Mouse (Mus musculus): ENCODE measurements around the gene Susd6. TPM values are rescaled to one million over a fixed set of nuclear protein-coding genes. Genes with fewer than 3 reads are reported as not detected.

Gene Susd6
- polyA plus RNA-seq, 1 experiment from 2014 or later, result 19.7 TPM

DNA sequence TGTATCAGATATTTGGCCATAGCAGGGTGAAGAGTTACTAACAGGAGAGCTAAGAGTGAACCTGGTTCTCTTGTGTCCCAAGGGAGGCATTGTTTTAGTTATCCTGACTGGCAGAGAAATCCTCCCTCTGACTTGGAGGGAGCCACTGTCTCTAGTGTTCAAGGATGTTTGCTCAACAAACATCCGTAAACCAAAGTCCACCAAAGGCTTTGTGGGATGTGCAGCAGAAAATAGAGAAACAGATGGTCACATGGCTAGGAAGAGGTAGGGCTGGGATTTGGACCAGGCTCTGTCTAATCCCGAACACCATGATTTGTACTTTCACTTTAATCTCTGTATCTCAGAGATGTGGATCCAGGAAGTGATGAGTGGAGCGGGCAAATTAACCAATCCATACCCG, 26.2 kb upstream of the Susd6 start:
- Histone ChIP-seq H3K4me3 (no peak overlapping the region), H3K4me1 (peaks cover 17% of the 10 kb centered on the region), H3K27me3 (peaks cover 34% of the 10 kb centered on the region), H3K4me2 (no peak overlapping the region), H3K27ac (no peak overlapping the region), H3K36me3 (no peaks in the 10 kb centered on the region), H3K9ac (no peak overlapping the region), H3K9me3 (no peaks in the 10 kb centered on the region)
- 76% methylated on average over 4 of the region's 4 CpGs for WGBS
- no peak for ATAC-seq (ENCODE audit: insufficient number of reproducible peaks, low FRiP score, low TSS enrichment, low read depth)

DNA sequence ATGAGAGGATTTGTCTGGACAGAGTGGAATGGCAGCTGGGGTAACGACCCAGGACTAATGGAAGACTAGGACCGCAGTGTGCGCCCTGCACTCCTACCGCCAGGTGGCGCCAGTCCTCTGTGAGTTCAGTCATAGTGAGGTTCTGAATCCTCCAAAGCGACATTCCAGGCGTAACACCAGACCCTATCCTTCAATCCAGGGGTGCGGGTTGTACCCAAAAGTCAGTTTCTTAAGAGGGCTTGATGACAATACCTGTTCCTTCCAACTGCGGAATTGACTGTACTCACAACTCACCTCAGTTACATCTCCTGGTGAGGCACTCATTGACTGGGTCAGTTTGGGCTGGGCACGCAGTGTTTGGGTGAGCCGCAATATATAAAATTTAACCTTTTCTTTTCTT, 20.6 kb upstream of the Susd6 start:
- 18% methylated on average over 11 of the region's 11 CpGs for WGBS
- Histone ChIP-seq H3K4me1 (no peaks in the 10 kb centered on the region), H3K4me3 (no peak overlapping the region), H3K27ac (no peak overlapping the region), H3K9ac (no peak overlapping the region), H3K9me3 (no peaks in the 10 kb centered on the region), H3K36me3 (no peaks in the 10 kb centered on the region), H3K27me3 (no peaks in the 10 kb centered on the region), H3K4me2 (no peak overlapping the region)
- ATAC-seq (ENCODE audit: insufficient number of reproducible peaks, low FRiP score, low TSS enrichment, low read depth), result 0 out of 2 replicates have a peak, but pooled peaks have one; percentile 77

DNA sequence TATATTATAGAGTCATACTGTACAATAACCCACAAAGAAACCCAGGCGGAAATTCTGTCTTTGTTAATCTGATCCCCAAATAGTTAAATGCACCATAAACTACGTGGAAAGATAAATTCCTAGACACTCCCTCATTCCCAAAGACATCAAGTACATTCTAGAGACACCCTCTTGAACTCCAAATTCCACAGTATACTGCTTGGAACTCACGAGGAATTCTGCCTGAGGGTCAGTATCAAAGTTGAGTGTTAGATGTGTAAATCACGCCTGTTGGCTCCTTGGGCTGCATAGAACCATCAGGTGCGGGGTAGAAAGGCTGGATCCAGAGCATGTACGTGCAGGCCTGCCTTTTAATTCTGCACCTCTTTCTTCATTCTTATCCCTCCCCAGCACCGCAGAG, 15.5 kb upstream of the Susd6 start:
- no peak overlapping the region for H3K4me2 ChIP-seq
- no peak for ATAC-seq (ENCODE audit: insufficient number of reproducible peaks, low FRiP score, low TSS enrichment, low read depth)
- no peaks in the 10 kb centered on the region for H3K36me3 ChIP-seq
- no peaks in the 10 kb centered on the region for H3K27me3 ChIP-seq
- WGBS, result 50% methylated on average over 7 of the region's 7 CpGs
- no peaks in the 10 kb centered on the region for H3K9me3 ChIP-seq
- no peak overlapping the region for H3K27ac ChIP-seq
- H3K4me1 ChIP-seq, result no peaks in the 10 kb centered on the region
- H3K9ac ChIP-seq, result no peak overlapping the region
- no peak overlapping the region for H3K4me3 ChIP-seq

DNA sequence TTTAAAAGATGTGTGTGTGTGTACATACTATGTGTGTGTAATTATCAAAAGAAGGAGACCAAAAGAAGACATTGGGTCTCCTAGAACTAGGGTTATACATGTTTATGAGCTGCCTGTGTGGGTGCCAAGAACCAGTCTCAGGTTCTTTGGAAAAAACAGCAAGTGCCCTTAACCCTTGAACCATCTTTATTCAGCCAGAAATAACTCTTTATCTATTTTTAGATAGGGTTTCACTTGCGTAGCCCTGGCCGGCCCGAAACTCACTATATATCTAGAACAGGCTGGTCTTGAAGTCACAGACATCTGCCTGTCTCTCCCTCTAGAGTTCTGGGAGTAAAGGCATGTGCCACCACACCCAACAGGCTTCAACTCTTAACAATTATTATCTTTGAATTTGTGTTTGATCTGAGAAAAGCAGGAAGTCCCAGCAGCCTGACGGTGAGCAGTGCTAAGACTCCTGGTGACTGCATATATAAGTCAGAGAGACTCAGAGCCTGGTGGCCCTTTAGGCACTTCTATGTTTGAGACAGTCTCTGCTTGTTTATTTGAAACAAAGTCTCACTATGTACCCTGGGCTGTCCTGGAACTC, 14.2 kb upstream of the Susd6 start:
- H3K9ac ChIP-seq, result no peak overlapping the region
- no peaks in the 10 kb centered on the region for H3K36me3 ChIP-seq
- no peak overlapping the region for H3K27ac ChIP-seq
- H3K4me3 ChIP-seq, result no peak overlapping the region
- 79% methylated on average over 4 of the region's 4 CpGs for WGBS
- no peak for ATAC-seq (ENCODE audit: insufficient number of reproducible peaks, low FRiP score, low TSS enrichment, low read depth)
- no peaks in the 10 kb centered on the region for H3K9me3 ChIP-seq
- no peaks in the 10 kb centered on the region for H3K27me3 ChIP-seq
- H3K4me1 ChIP-seq, result no peaks in the 10 kb centered on the region
- no peak overlapping the region for H3K4me2 ChIP-seq

DNA sequence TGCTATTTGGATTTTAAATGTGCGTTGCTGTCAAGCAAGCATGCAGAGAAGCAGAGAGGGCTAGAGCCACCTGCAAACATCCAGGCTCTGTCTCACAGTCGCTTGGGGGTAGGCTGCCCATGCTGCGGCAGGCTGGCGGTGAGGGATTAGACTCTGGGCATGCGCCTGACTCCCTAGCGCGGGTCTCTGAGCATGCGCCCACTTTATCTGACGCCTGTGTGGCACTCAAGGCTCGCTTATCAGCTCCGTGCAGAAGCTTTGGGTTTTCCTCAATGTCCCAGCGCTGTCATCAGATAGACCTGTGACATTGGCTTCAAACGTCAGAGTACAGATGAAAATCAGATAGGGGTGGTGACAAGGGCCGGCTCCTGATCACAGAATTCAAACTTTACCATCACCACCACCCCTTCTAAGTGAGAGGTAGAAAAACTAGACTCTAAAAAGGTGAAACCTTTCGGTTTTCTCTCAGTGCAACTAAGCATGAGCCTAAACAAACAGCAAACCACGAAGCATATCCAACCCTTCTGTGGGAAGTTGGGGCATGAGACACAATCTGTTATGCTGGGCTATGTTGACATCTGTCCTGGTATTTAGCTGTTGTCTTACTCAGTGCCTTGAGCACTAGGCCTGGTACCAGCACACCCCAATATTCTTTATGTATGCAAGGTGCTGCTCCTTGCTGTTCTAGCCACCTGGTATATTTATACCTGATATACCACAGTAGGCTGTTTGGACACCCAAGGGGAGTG, 11.9 kb upstream of the Susd6 start:
- WGBS, result 78% methylated on average over 16 of the region's 16 CpGs
- no peaks in the 10 kb centered on the region for H3K36me3 ChIP-seq
- no peak overlapping the region for H3K27ac ChIP-seq
- no peak overlapping the region for H3K9ac ChIP-seq
- no peaks in the 10 kb centered on the region for H3K4me1 ChIP-seq
- no peaks in the 10 kb centered on the region for H3K27me3 ChIP-seq
- no peaks in the 10 kb centered on the region for H3K9me3 ChIP-seq
- H3K4me2 ChIP-seq, result no peak overlapping the region
- H3K4me3 ChIP-seq, result no peak overlapping the region
- ATAC-seq (ENCODE audit: insufficient number of reproducible peaks, low FRiP score, low TSS enrichment, low read depth), result no peak

DNA sequence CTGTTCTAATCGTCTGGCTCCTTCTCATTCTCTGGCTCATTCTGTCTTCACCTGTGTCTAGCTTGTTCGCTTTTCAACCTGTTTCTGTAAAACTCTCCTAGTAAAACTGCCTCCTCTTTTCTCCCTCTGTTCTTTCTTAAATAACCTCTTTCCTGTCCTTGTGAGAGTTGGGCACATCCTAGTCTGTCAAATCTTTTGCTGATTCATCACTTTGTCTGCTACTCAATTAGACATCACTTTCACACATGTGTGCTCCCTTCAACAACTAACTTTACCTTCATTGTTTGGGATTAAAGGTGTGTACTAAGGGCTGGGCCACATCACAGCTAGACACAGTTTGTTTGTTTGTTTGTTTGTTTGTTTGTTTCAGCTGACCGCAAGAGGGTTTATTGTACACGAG, 10.6 kb upstream of the Susd6 start:
- Histone ChIP-seq H3K9ac (no peak overlapping the region), H3K4me2 (no peak overlapping the region), H3K4me3 (no peak overlapping the region), H3K9me3 (no peaks in the 10 kb centered on the region), H3K27ac (no peak overlapping the region), H3K4me1 (no peaks in the 10 kb centered on the region), H3K27me3 (no peaks in the 10 kb centered on the region), H3K36me3 (no peaks in the 10 kb centered on the region)
- ATAC-seq (ENCODE audit: insufficient number of reproducible peaks, low FRiP score, low TSS enrichment, low read depth), result no peak
- 84% methylated on average over 4 of the region's 4 CpGs for WGBS

DNA sequence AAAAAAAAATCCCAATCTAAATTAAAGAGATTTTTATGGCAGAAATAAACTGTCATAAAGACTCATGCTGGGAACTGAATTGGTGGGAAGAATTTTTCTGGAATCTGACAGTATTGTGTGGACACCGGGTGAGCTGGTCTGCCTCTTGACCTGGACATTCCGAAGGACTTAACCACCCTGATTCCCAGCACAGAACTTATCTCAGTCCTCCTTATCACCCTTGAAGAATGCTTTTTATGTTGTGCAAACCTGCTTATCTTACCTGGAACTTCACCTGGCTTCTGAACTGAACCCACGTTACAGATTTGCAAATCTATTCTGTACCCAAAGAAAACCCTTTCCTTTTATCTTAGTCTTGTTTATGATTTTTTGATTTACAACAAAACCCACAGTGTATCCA, 8.1 kb upstream of the Susd6 start:
- no peaks in the 10 kb centered on the region for H3K9me3 ChIP-seq
- no peak overlapping the region for H3K4me3 ChIP-seq
- no peaks in the 10 kb centered on the region for H3K4me1 ChIP-seq
- H3K4me2 ChIP-seq, result no peak overlapping the region
- H3K9ac ChIP-seq, result no peak overlapping the region
- H3K36me3 ChIP-seq, result no peaks in the 10 kb centered on the region
- WGBS, result 84% methylated on average over 3 of the region's 3 CpGs
- H3K27ac ChIP-seq, result no peak overlapping the region
- no peaks in the 10 kb centered on the region for H3K27me3 ChIP-seq
- no peak for ATAC-seq (ENCODE audit: insufficient number of reproducible peaks, low FRiP score, low TSS enrichment, low read depth)

DNA sequence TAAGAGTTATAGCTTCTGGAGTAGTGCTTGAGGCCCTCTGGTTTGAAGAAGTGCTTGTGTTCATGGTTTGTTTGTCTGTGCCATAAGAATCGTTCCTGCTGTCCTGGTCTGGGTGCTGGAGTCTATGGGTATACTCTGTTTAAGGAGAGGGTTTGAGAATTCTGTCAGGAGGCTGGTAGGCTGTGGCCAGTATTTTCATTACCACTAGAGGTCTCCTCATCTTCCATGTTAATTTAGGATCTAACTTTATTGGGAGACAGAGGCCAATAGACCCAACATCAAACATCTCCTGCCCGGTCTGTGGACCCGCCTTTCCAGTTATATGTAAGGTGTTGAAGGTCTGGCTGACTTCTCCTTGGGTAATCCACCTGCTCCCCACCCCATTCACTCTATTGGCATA, 7.4 kb upstream of the Susd6 start:
- Histone ChIP-seq H3K9ac (no peak overlapping the region), H3K4me3 (no peak overlapping the region), H3K27ac (no peak overlapping the region), H3K4me2 (no peak overlapping the region), H3K4me1 (no peaks in the 10 kb centered on the region), H3K36me3 (no peaks in the 10 kb centered on the region), H3K9me3 (no peaks in the 10 kb centered on the region), H3K27me3 (no peaks in the 10 kb centered on the region)
- no peak for ATAC-seq (ENCODE audit: insufficient number of reproducible peaks, low FRiP score, low TSS enrichment, low read depth)
- WGBS, result 45% methylated on average over 3 of the region's 3 CpGs

DNA sequence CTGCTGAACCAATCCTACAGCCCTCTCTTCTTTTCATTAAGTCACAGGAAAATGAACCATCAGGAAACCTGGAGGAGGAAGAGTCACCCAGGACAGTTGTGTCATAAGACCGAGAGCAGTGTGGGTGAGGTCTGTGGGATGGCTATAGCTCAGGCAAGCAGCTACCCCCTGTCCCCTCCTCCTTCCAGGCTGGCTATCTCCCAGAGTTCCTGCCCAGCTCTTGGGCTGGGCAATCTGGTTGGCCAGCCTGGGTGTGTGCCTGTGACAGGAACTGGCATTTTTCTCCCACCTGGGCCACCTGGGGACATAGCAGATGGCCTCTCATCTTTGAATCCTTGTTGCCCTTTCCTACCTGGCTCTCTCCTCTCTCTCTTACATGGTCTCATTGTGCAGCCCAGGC, 6.4 kb upstream of the Susd6 start:
- no peaks in the 10 kb centered on the region for H3K4me1 ChIP-seq
- H3K27ac ChIP-seq, result no peak overlapping the region
- no peaks in the 10 kb centered on the region for H3K36me3 ChIP-seq
- H3K9ac ChIP-seq, result no peak overlapping the region
- no peak overlapping the region for H3K4me2 ChIP-seq
- no peak overlapping the region for H3K4me3 ChIP-seq
- no peaks in the 10 kb centered on the region for H3K27me3 ChIP-seq
- WGBS, result 72% methylated on average over 1 of the region's 1 CpGs
- no peak for ATAC-seq (ENCODE audit: insufficient number of reproducible peaks, low FRiP score, low TSS enrichment, low read depth)
- H3K9me3 ChIP-seq, result no peaks in the 10 kb centered on the region

DNA sequence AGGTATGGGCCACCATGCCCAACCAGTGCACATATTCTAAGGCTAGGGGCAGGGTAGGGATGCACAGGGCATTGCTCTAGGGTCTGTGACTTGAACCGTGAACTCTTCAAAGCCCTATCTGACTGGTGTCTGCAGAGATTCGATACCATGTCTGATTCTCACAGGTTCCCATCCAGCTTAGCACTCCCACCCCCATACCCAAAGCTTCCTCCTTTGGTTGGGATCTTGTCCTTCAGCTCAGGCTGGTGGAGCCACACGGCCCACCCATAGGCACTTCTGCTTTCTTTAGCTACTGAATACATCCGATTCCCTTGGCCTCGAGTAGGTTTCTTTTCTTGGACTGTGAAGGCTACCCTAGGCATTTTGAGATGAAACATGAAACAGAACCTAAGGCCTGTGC, 5.3 kb upstream of the Susd6 start:
- H3K4me3 ChIP-seq, result no peak overlapping the region
- 81% methylated on average over 5 of the region's 5 CpGs for WGBS
- H3K9ac ChIP-seq, result no peak overlapping the region
- H3K36me3 ChIP-seq, result no peaks in the 10 kb centered on the region
- no peaks in the 10 kb centered on the region for H3K27me3 ChIP-seq
- H3K9me3 ChIP-seq, result no peaks in the 10 kb centered on the region
- H3K4me1 ChIP-seq, result peaks cover 5% of the 10 kb centered on the region
- no peak overlapping the region for H3K27ac ChIP-seq
- no peak overlapping the region for H3K4me2 ChIP-seq
- ATAC-seq (ENCODE audit: insufficient number of reproducible peaks, low FRiP score, low TSS enrichment, low read depth), result no peak

DNA sequence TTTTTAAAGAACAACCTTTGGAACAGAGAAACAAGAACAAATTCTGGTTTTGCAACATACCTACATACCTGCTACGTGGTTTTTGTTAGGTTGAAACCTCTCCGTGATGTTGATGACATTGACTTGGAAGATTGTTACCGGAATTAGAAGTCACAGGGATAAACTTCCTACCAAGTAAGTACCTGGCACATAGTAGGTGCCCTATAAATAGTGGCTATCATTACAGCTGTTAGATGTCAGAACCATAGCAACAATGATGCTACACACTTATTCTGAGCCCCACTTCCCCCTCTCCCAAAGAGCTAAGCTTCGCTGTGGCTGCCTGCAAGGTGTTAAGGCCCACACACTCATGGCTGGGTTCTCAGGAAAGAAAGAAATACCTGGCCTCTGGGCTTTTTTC, 4.7 kb upstream of the Susd6 start:
- Histone ChIP-seq H3K9me3 (no peaks in the 10 kb centered on the region), H3K36me3 (no peaks in the 10 kb centered on the region), H3K27me3 (no peaks in the 10 kb centered on the region), H3K4me2 (no peak overlapping the region), H3K27ac (no peak overlapping the region), H3K4me3 (no peak overlapping the region), H3K9ac (no peak overlapping the region), H3K4me1 (peaks cover 5% of the 10 kb centered on the region)
- 76% methylated on average over 4 of the region's 4 CpGs for WGBS
- ATAC-seq (ENCODE audit: insufficient number of reproducible peaks, low FRiP score, low TSS enrichment, low read depth), result no peak

DNA sequence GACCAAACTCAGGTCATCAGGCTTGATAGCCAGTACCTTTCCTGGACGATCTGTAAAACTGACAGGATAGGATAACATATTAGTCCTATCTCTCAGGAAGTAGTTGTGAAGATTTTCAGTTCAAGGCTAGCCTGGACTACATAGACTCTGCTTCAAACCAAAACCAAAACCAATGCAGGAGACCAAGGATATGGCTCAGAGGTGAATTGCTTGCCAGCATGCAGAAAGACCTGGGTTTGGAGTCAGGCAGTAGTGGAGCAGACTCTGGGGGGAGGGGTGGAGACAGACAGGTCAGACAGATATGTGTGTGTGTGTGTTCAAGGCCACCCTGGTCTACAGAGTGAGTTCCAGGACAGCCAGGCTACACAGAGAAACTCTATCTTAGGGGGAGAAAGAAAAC, 3.7 kb upstream of the Susd6 start:
- H3K36me3 ChIP-seq, result no peaks in the 10 kb centered on the region
- peaks cover 8% of the 10 kb centered on the region for H3K4me1 ChIP-seq
- H3K4me3 ChIP-seq, result no peak overlapping the region
- no peak overlapping the region for H3K27ac ChIP-seq
- no peak overlapping the region for H3K4me2 ChIP-seq
- no peaks in the 10 kb centered on the region for H3K9me3 ChIP-seq
- H3K27me3 ChIP-seq, result no peaks in the 10 kb centered on the region
- 75% methylated on average over 1 of the region's 1 CpGs for WGBS
- H3K9ac ChIP-seq, result no peak overlapping the region
- ATAC-seq (ENCODE audit: insufficient number of reproducible peaks, low FRiP score, low TSS enrichment, low read depth), result no peak

DNA sequence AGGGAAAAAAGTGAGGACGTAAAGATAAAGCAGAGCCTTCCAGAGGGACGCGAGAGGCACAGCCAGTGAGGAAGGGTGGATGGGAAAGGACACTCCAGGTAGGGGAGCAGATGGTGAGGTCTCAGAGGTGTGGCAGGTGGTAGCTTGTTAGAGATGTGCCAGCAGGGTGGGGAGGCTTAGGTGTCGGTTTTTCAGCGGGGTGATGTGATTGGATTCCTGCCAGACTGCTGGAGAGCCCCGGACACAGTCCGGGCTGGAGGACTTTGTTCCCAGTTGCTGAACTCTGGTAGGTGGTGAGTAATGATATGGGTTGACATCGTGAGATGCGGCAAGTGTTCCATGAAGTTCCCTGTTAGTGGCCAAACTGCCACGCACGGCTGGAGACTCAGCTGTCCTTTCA, 2.7 kb upstream of the Susd6 start:
- ATAC-seq (ENCODE audit: insufficient number of reproducible peaks, low FRiP score, low TSS enrichment, low read depth), result no peak
- H3K4me1 ChIP-seq, result peaks cover 17% of the 10 kb centered on the region
- H3K27ac ChIP-seq, result no peak overlapping the region
- no peaks in the 10 kb centered on the region for H3K9me3 ChIP-seq
- 43% methylated on average over 11 of the region's 11 CpGs for WGBS
- H3K9ac ChIP-seq, result no peak overlapping the region
- no peak overlapping the region for H3K4me2 ChIP-seq
- no peaks in the 10 kb centered on the region for H3K27me3 ChIP-seq
- H3K4me3 ChIP-seq, result no peak overlapping the region
- H3K36me3 ChIP-seq, result no peaks in the 10 kb centered on the region
